Mouse (Mus musculus) hindbrain, postnatal 0 days (tissue): ENCODE data around the gene P3h4. TPM values are rescaled to one million over a fixed set of nuclear protein-coding genes. Genes with fewer than 3 reads are reported as not detected.

Source experiments
- ATAC-seq: fragments of 200-750 bp; cut with Nextera tagmentation; 2 replicates; pipeline ENCODE4 v1.8.0; 2017; ENCODE audit warnings: mild to moderate bottlenecking, moderate TSS enrichment, moderate library complexity
- DNase-seq: peaks from one replicate; pipeline ENCODE4 v3.0.0-alpha.2; 2015; ENCODE audit warnings: low spot score
- H3K27ac ChIP-seq: fragments of 300-500 bp; sonication (generic); 2 replicates; pipeline ENCODE4 v1.5.1; 2014; ENCODE audit warnings: mild to moderate bottlenecking
- H3K27me3 ChIP-seq: fragments of 300-500 bp; sonication (generic); 2 replicates; pipeline ENCODE4 v1.6.1; 2014; ENCODE audit warnings: low read length, mixed read lengths; ENCODE audit not compliant: insufficient read depth
- H3K36me3 ChIP-seq: fragments of 300-500 bp; sonication (generic); 2 replicates; pipeline ENCODE4 v1.6.1; 2014; ENCODE audit warnings: low read length, mixed read lengths; ENCODE audit not compliant: insufficient read depth
- H3K4me1 ChIP-seq: fragments of 300-500 bp; sonication (generic); 2 replicates; pipeline ENCODE4 v1.6.1; 2014; ENCODE audit warnings: antibody characterized with exemption, low read length, mixed read lengths; ENCODE audit not compliant: insufficient read depth
- H3K4me2 ChIP-seq: fragments of 300-500 bp; sonication (generic); 2 replicates; pipeline ENCODE4 v1.6.1; 2014; ENCODE audit warnings: low read depth, mild to moderate bottlenecking, low read length, moderate library complexity, mixed read lengths
- H3K4me3 ChIP-seq: fragments of 300-500 bp; sonication (generic); 2 replicates; pipeline ENCODE4 v1.5.1; 2014; ENCODE audit warnings: low read length
- H3K9ac ChIP-seq: fragments of 300-500 bp; sonication (generic); replicated peaks from 2 replicates; pipeline ENCODE4 v1.6.1; 2014; ENCODE audit warnings: mild to moderate bottlenecking, low read length, moderate library complexity, mixed read lengths
- H3K9me3 ChIP-seq: fragments of 300-500 bp; sonication (generic); 2 replicates; pipeline ENCODE4 v1.6.1; 2016; ENCODE audit warnings: low read length, mixed read lengths
- CTCF ChIP-seq: IDR thresholded peaks from 2 replicates; pipeline ENCODE4 v1.5.1; 2016; ENCODE audit warnings: antibody characterized with exemption, control low read depth, low read depth
- WGBS: fragments of 180-500 bp; shearing (Covaris S2); extraction: QIAGEN DNeasy Blood & Tissue Kit; methylation state at CpG from one replicate; pipeline ENCODE4 v1.1.7; 2014; 5-methylcytosine and 5-hydroxymethylcytosine counted together
- polyA plus RNA-seq: library from polyadenylated mRNA; unstranded; fragments of >200 nt; fragmentation: Nextera tagmentation; extraction: Ambion mirVana; gene quantifications from 2 replicates; pipeline ENCODE4 v1.2.1, GENCODE M21; 2015
- total RNA-seq: library from RNA; depleted of rRNA; stranded (reverse); fragments of >200 nt; gene quantifications from 2 replicates; pipeline ENCODE4 v1.2.3, GENCODE M21; 2014; rRNA removed

Gene P3h4
- 23.9 and 28.2 TPM in 2 replicates for total RNA-seq
- polyA plus RNA-seq: 20.7 and 22.0 TPM in 2 replicates

DNA sequence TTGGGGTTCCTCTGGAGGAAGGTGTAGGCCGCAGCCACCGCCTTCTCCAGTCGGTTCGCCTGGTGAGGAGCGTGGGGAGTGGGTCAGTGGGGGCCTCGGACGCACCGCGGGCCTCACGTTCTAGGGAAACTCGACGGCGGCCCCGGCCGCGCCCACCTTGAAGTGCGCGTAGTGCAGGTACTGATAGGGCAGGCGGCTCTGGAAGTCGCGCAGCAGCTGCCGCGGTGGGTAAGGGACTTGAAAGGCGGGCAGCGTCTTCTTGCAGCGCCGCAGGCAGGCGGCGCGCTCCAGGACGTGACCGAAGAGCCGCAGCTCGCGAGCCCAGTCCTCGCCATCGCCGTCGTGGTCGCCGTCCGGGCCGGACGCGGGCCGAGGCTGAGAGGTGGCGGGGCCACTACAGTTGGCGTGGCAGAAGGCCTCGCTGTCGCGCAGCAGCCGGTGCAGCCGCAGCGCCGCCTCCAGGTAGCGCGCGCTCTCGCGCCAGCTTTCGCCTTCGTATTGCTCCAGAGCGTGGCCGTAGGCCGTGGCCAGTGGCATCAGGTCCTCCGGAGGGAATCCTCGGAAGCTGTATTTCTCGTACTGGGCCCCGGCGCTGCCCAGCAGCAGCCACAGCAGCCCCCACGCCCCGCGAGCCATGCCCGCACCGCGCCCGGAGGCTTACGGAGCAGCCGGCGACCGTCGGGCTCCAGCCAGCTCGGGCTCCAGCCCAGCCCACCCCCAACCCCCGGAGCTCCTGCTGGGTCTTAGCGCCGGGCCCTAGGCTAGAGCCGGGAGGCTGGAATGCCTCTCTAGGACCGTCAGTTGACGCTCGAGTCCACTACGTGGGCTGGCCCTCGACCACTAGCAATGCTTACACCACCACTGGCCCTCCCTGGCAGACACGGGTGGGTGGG is at the start of gene P3h4:
Gene P3h4 (minus strand): TSS at position 816 of the 893 bp plus-strand sequence.
- Histone ChIP-seq H3K4me3 (peak within 1 kb of the TSS; percentile 60), H3K4me1 (peaks cover 14% of the 10 kb centered on the region), H3K36me3 (no peaks in the 10 kb centered on the region), H3K9me3 (no peaks in the 10 kb centered on the region), H3K9ac (peak within 1 kb of the TSS; percentile 71), H3K27me3 (no peaks in the 10 kb centered on the region), H3K27ac (peak within 1 kb of the TSS; percentile 78), H3K4me2 (peak within 1 kb of the TSS; percentile 71)
- WGBS: 2% methylated on average over 90 of the region's 93 CpGs
- peak; percentile 63 for TF ChIP-seq CTCF
- DNase-seq (peak; percentile 89), ATAC-seq (peak; percentile 96)

GRCm38 (mm10) chr11:100462699-100463098 is 48.1 kb upstream of the P3h4 start:
- 83% methylated on average over 10 of the region's 10 CpGs for WGBS
- TF ChIP-seq CTCF: no peak
- no peak overlapping the region for H3K27ac ChIP-seq
- peaks cover 6% of the 10 kb centered on the region; the same call in 1 of the 2 replicates for H3K36me3 ChIP-seq
- H3K9me3 ChIP-seq: no peaks in the 10 kb centered on the region
- DNase-seq: no peak
- H3K4me2 ChIP-seq: no peak overlapping the region
- no peak for ATAC-seq
- H3K9ac ChIP-seq: no peak overlapping the region
- no peak overlapping the region for H3K4me3 ChIP-seq
- no peaks in the 10 kb centered on the region for H3K4me1 ChIP-seq
- H3K27me3 ChIP-seq: no peaks in the 10 kb centered on the region

DNA sequence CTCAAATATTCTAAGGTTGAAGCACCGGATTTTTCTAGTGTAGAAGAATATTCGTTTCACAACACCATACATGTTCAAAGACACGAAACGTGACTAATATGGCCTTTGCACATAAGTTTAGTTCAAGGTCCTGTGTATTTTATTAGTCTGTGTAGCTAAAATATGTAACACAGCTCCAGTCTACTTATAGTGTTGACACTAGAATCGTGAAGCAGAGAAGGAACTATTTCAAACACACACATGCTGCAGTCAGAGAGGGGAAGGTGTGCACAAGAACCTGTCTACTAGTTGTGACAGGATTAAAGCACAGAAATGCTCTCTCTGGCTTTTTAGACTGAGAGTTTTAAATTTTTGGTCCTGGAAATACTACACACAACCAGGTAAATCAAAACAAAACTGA is 43.1 kb upstream of the P3h4 start:
- no peak overlapping the region for H3K9ac ChIP-seq
- WGBS: 93% methylated on average over 5 of the region's 5 CpGs

GRCm38 (mm10) chr11:100457247-100457646 is 42.6 kb upstream of the P3h4 start:
- no peaks in the 10 kb centered on the region for H3K27me3 ChIP-seq
- H3K27ac ChIP-seq: no peak overlapping the region
- no peak overlapping the region for H3K4me2 ChIP-seq
- H3K4me3 ChIP-seq: no peak overlapping the region
- H3K4me1 ChIP-seq: no peaks in the 10 kb centered on the region
- no peak for TF ChIP-seq CTCF
- DNase-seq (no peak), ATAC-seq (no peak)
- H3K9me3 ChIP-seq: no peaks in the 10 kb centered on the region
- WGBS: 90% methylated on average over 4 of the region's 4 CpGs
- no peak overlapping the region for H3K9ac ChIP-seq
- no peaks in the 10 kb centered on the region for H3K36me3 ChIP-seq

More for the DNA sequence above, 43.1 kb upstream of the P3h4 start:
- no peak overlapping the region for H3K27ac ChIP-seq
- no peaks in the 10 kb centered on the region for H3K27me3 ChIP-seq
- H3K4me3 ChIP-seq: no peak overlapping the region
- no peaks in the 10 kb centered on the region; the same call in 1 of the 2 replicates for H3K36me3 ChIP-seq
- H3K9me3 ChIP-seq: no peaks in the 10 kb centered on the region
- no peak for TF ChIP-seq CTCF
- no peaks in the 10 kb centered on the region for H3K4me1 ChIP-seq
- no peak overlapping the region for H3K4me2 ChIP-seq
- DNase-seq: no peak
- no peak for ATAC-seq

DNA sequence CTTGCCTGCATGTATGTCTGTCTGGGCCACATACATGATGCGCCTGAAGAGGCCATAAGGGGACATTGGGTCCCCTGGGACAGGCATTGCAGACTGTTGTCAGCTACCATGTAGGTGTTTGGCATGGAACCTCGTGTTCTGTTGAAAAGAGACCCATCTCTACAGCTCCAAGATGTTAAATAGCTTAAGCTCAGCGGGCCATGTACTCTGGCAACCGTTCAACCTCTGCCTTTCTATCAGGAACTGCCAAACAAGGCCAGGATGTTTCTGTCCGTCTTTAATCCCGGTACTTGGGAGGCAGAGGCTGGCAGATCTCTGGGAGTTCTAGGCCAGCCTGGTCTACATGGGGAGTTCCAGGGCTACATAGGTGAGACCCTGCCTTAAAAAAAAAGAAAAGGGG is 28.0 kb upstream of the P3h4 start:
- Histone ChIP-seq H3K9me3 (no peaks in the 10 kb centered on the region), H3K36me3 (no peaks in the 10 kb centered on the region), H3K4me1 (no peaks in the 10 kb centered on the region; the same call in 1 of the 2 replicates), H3K4me3 (no peak overlapping the region), H3K27ac (no peak overlapping the region), H3K9ac (no peak overlapping the region), H3K4me2 (no peak overlapping the region), H3K27me3 (no peaks in the 10 kb centered on the region)
- ATAC-seq (no peak), DNase-seq (peak; percentile 9)
- TF ChIP-seq CTCF: no peak
- 71% methylated on average over 6 of the region's 6 CpGs for WGBS

DNA sequence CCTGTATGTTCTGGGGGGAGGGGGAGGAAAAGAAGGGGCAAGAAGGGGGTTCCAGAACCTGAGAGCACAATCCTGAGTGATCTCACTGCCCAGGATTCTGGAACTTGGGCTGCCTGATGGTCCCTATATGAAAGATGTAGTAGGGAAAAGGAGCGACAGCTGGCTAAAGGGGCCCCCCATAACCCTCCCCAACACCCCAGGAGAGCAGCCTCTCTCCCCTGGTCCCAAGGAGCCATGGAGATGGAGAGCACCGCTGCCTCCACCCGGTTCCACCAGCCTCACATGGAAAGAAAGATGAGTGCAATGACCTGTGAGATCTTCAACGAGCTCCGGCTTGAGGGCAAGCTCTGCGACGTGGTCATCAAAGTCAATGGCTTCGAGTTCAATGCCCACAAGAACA is 27.2 kb upstream of the P3h4 start, which contains the start of the genes Nt5c3b and Klhl10:
Gene Nt5c3b (minus strand): TSS at position 12 of the 400 bp plus-strand sequence.
Gene Klhl10 (plus strand): TSS at position 121 of the 400 bp plus-strand sequence.
- Histone ChIP-seq H3K27ac (peak within 1 kb of the TSS; percentile 74), H3K27me3 (no peaks in the 10 kb centered on the region), H3K36me3 (no peaks in the 10 kb centered on the region; the same call in 1 of the 2 replicates), H3K9ac (peak within 1 kb of the TSS; percentile 89), H3K9me3 (no peaks in the 10 kb centered on the region), H3K4me3 (peak within 1 kb of the TSS; percentile 83), H3K4me1 (no peaks in the 10 kb centered on the region; the same call in 1 of the 2 replicates), H3K4me2 (peak within 1 kb of the TSS; percentile 91)
- no peak for TF ChIP-seq CTCF
- WGBS: 84% methylated on average over 8 of the region's 8 CpGs
- ATAC-seq (no peak), DNase-seq (no peak)
